Comparison of ENCODE assay signal across 8 mouse cellular contexts in the genomic region with DNA sequence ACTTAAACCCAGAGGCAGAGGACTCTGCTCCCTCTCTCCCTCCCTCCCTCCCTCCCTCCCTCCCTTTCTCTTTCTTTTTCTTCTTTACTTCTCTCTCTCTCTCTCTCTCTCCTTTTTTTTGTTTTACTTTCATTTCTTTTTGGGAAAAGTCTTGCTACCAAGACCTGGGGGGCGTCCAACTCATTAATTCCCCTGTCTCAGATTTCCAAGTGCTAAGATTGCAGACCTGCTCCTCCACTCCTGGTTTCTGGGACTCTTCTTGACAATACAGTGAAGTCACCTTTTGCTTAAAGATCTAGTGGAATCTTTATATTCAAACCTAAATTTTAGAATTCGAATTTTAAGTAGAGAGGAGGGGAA. TPM values are rescaled to one million over a fixed set of nuclear protein-coding genes. Genes with fewer than 3 reads are reported as not detected.
DNase-seq lines count a peak whose midpoint lies in the region; ATAC-seq and TF ChIP-seq lines count a peak whose summit lies in the region.

No protein-coding gene starts in this region.

- intact Hi-C loops in left cerebral cortex, adult 2 months (cut with DNase I), result loop anchor here (2.0 to 5.0 kb wide), 2 partner anchors 15 to 42 kb away; a partner anchor contains a TSS
- intact Hi-C loops in left cerebral cortex, postnatal 25 days (cut with DNase I), result no loop called here

- peak overlapping the region; percentile 81 for H3K4me3 ChIP-seq in left cerebral cortex, adult 2 months
- no peak overlapping the region for H3K4me3 ChIP-seq in forebrain, embryonic 14.5 days (ENCODE audit: low read depth, low read length)
- H3K4me3 ChIP-seq in limb, embryonic 13.5 days, result peak overlapping the region; percentile 83
- peak overlapping the region; percentile 86 for H3K4me3 ChIP-seq in neural tube, embryonic 15.5 days (replicated peaks)

- ATAC-seq in forebrain, embryonic 14.5 days, result peak; percentile 18; the same call in 1 of the 2 replicates
- no peak for ATAC-seq in limb, embryonic 13.5 days (ENCODE audit: low FRiP score, low read depth)
- no peak for ATAC-seq in neural tube, embryonic 15.5 days (ENCODE audit: low FRiP score)

- DNase-seq in left cerebral cortex, adult 2 months (ENCODE audit: extremely low spot score in 1 of 2, low spot score in 2 of 2), result no peak
- no peak for DNase-seq in left cerebral cortex, postnatal 25 days (ENCODE audit: low spot score in 2 of 2)
- no peak for DNase-seq in forebrain, embryonic 14.5 days (ENCODE audit: low spot score)
- no peak for DNase-seq in cerebellum, adult 9-11 months
- no peak for DNase-seq in Muller cell, postnatal 12 days (ENCODE audit: inconsistent ontology term)
- DNase-seq in kidney, adult 18-20 months, result no peak

- peaks cover 11% of the 10 kb centered on the region for H3K36me3 ChIP-seq in forebrain, embryonic 14.5 days (ENCODE audit: control insufficient read depth, insufficient read depth, low read length)
- peaks cover 15% of the 10 kb centered on the region for H3K36me3 ChIP-seq in limb, embryonic 13.5 days
- H3K36me3 ChIP-seq in neural tube, embryonic 15.5 days, result peaks cover 12% of the 10 kb centered on the region

- H3K27ac ChIP-seq in left cerebral cortex, adult 2 months, result peak overlapping the region; percentile 42; the same call in 1 of the 2 replicates
- H3K27ac ChIP-seq in forebrain, embryonic 14.5 days (ENCODE audit: low read depth, low read length), result no peak overlapping the region
- no peak overlapping the region for H3K27ac ChIP-seq in limb, embryonic 13.5 days
- H3K27ac ChIP-seq in neural tube, embryonic 15.5 days (replicated peaks), result no peak overlapping the region

- 7% methylated on average over 2 of the region's 2 CpGs for WGBS in forebrain, embryonic 14.5 days
- WGBS in limb, embryonic 13.5 days, result 3% methylated on average over 2 of the region's 2 CpGs
- WGBS in neural tube, embryonic 15.5 days, result 7% methylated on average over 2 of the region's 2 CpGs

- H3K27me3 ChIP-seq in forebrain, embryonic 14.5 days (replicated peaks; ENCODE audit: control insufficient read depth, insufficient read depth, low read length), result no peaks in the 10 kb centered on the region
- H3K27me3 ChIP-seq in limb, embryonic 13.5 days, result no peaks in the 10 kb centered on the region
- H3K27me3 ChIP-seq in neural tube, embryonic 15.5 days (replicated peaks), result no peaks in the 10 kb centered on the region

- H3K4me1 ChIP-seq in forebrain, embryonic 14.5 days (ENCODE audit: control insufficient read depth, insufficient read depth, low read length), result peaks cover 10% of the 10 kb centered on the region
- peaks cover 24% of the 10 kb centered on the region for H3K4me1 ChIP-seq in limb, embryonic 13.5 days
- H3K4me1 ChIP-seq in neural tube, embryonic 15.5 days, result peaks cover 42% of the 10 kb centered on the region

- H3K9me3 ChIP-seq in forebrain, embryonic 14.5 days (replicated peaks; ENCODE audit: control insufficient read depth, low read length), result no peaks in the 10 kb centered on the region
- no peaks in the 10 kb centered on the region for H3K9me3 ChIP-seq in limb, embryonic 13.5 days
- H3K9me3 ChIP-seq in neural tube, embryonic 15.5 days (replicated peaks), result no peaks in the 10 kb centered on the region

- H3K9ac ChIP-seq in forebrain, embryonic 14.5 days (ENCODE audit: low read length), result no peak overlapping the region
- H3K9ac ChIP-seq in limb, embryonic 13.5 days, result no peak overlapping the region; the same call in 1 of the 2 replicates
- no peak overlapping the region; the same call in 1 of the 2 replicates for H3K9ac ChIP-seq in neural tube, embryonic 15.5 days (replicated peaks)

- H3K4me2 ChIP-seq in forebrain, embryonic 14.5 days (ENCODE audit: low read length), result peak overlapping the region; percentile 22; the same call in 1 of the 2 replicates
- H3K4me2 ChIP-seq in limb, embryonic 13.5 days (replicated peaks), result peak overlapping the region; percentile 96; the same call in 1 of the 2 replicates
- H3K4me2 ChIP-seq in neural tube, embryonic 15.5 days, result peak overlapping the region; percentile 82

- TF ChIP-seq CTCF in left cerebral cortex, adult 2 months (IDR thresholded peaks at IDR 0.05), result no peak

RNA-seq across cellular contexts. Expression of a gene that starts 0.4 kb away (rescaled TPM):
- 10 to 100 TPM; 75.8 to 77.6 TPM for total RNA-seq in left cerebral cortex, adult 2 months (2021)
- total RNA-seq in left cerebral cortex, postnatal 25 days (2021), result 10 to 100 TPM; 77.4 to 79.3 TPM
- 30.8 and 36.1 TPM in 2 replicates for polyA plus RNA-seq in forebrain, embryonic 14.5 days (2014; fragmentation: Nextera tagmentation; extraction: Ambion mirVana)
- polyA plus RNA-seq in limb, embryonic 13.5 days (2015; fragmentation: Nextera tagmentation; extraction: Ambion mirVana), result 17.3 and 18.3 TPM in 2 replicates
- 33.6 and 36.4 TPM in 2 replicates for polyA plus RNA-seq in neural tube, embryonic 15.5 days (2015; fragmentation: Nextera tagmentation; extraction: Ambion mirVana)

RNA-seq across cellular contexts. Expression of a gene that starts 15.2 kb away (rescaled TPM):
- 1 to 10 TPM; 6.5 to 6.6 TPM for total RNA-seq in left cerebral cortex, adult 2 months (2021)
- 1 to 10 TPM; 5.1 to 6.2 TPM for total RNA-seq in left cerebral cortex, postnatal 25 days (2021)
- polyA plus RNA-seq in forebrain, embryonic 14.5 days (2014; fragmentation: Nextera tagmentation; extraction: Ambion mirVana), result 63.2 and 70.6 TPM in 2 replicates
- 125 and 127 TPM in 2 replicates for polyA plus RNA-seq in limb, embryonic 13.5 days (2015; fragmentation: Nextera tagmentation; extraction: Ambion mirVana)
- 25.8 and 52.7 TPM in 2 replicates for polyA plus RNA-seq in neural tube, embryonic 15.5 days (2015; fragmentation: Nextera tagmentation; extraction: Ambion mirVana)

RNA-seq across cellular contexts. Expression of a gene that starts 35.7 kb away (rescaled TPM):
- total RNA-seq in left cerebral cortex, adult 2 months (2021), result 10 to 100 TPM; 68.7 to 71.2 TPM
- 10 to 100 TPM; 49.2 to 57.9 TPM for total RNA-seq in left cerebral cortex, postnatal 25 days (2021)
- 12.2 and 15.2 TPM in 2 replicates for polyA plus RNA-seq in forebrain, embryonic 14.5 days (2014; fragmentation: Nextera tagmentation; extraction: Ambion mirVana)
- polyA plus RNA-seq in limb, embryonic 13.5 days (2015; fragmentation: Nextera tagmentation; extraction: Ambion mirVana), result 7.9 and 9.9 TPM in 2 replicates
- polyA plus RNA-seq in neural tube, embryonic 15.5 days (2015; fragmentation: Nextera tagmentation; extraction: Ambion mirVana), result 28.2 and 28.8 TPM in 2 replicates

RNA-seq across cellular contexts. Expression of a gene that starts 41.0 kb away (rescaled TPM):
- 1 to 10 TPM; 1.4 to 1.6 TPM for total RNA-seq in left cerebral cortex, adult 2 months (2021)
- 1 to 10 TPM in 1 of 2 experiments, under 1 TPM in 1; 0.96 to 4.2 TPM for total RNA-seq in left cerebral cortex, postnatal 25 days (2021)
- polyA plus RNA-seq in forebrain, embryonic 14.5 days (2014; fragmentation: Nextera tagmentation; extraction: Ambion mirVana), result not detected in 2 replicates
- polyA plus RNA-seq in limb, embryonic 13.5 days (2015; fragmentation: Nextera tagmentation; extraction: Ambion mirVana), result 0.63 TPM in 1 of 2 replicates, not detected in the other
- not detected in 2 replicates for polyA plus RNA-seq in neural tube, embryonic 15.5 days (2015; fragmentation: Nextera tagmentation; extraction: Ambion mirVana)

RNA-seq across cellular contexts. Expression of a gene that starts 46.8 kb away (rescaled TPM):
- total RNA-seq in left cerebral cortex, adult 2 months (2021), result 1 to 10 TPM in 1 of 2 experiments, not detected in 1; 1.1 TPM
- not detected for total RNA-seq in left cerebral cortex, postnatal 25 days (2021)
- polyA plus RNA-seq in forebrain, embryonic 14.5 days (2014; fragmentation: Nextera tagmentation; extraction: Ambion mirVana), result not detected in 2 replicates
- not detected in 2 replicates for polyA plus RNA-seq in limb, embryonic 13.5 days (2015; fragmentation: Nextera tagmentation; extraction: Ambion mirVana)
- polyA plus RNA-seq in neural tube, embryonic 15.5 days (2015; fragmentation: Nextera tagmentation; extraction: Ambion mirVana), result not detected in 2 replicates

Comparison
In these comparisons a context has a peak if more than half of its experiments do, and no peak if none do; other contexts are left out.
1. H3K4me2 ChIP-seq: peak in every context shown above with its lines; median percentile 96 in limb, embryonic 13.5 days; 82 in neural tube, embryonic 15.5 days; 22 in forebrain, embryonic 14.5 days.